Mouse (Mus musculus) induced T-regulatory cell, adult 2 months (primary cell): ENCODE results near the gene Rasgef1a.

Source experiments
- DNase-seq: peaks from one replicate; pipeline ENCODE4 v3.0.0-alpha.2; 2012; ENCODE audit warnings: low read depth

Rasgef1a gene

GRCm38 (mm10) chr6:118027036-118027435, 15.8 kb downstream of the Rasgef1a start:
- DNase-seq = no peak

DNA sequence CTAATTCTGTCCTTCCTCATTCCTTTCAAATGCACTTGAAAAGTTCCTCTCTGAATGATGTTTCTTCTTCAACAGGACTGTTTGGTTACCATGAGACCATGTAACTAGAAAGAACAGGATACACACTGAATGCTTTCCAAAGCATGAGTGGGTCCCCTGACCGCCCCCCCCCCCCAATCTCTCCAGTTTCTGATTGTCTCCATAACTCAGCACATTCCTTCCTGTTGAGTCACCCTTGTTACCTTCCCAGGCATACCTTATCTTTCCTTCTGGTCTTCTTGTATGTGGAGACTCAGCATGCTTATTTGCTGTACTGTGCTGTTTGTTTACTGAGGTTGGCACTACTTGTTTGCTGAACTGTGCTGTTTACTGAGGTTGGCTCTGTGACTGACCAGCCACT, 20.2 kb downstream of the Rasgef1a start:
- DNase-seq = no peak

DNA sequence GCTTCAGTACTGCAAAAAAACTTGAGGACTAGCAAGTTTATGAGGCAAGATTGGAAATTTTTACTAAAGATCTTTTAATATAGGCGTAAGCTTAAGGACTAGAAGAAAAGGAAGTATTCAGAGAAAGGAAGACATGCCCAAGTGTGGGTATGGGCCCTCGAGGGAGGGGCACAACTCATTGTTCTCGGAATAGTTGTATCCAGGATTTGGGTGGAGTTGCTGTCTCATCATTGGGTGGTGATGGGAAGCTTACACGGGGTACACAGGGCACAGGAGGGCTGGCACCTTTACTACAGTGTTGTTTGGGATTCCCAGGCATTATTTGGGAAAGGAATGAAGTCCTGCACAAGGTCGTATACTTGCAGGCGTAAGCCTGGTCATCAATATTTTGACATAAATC, 24.4 kb downstream of the Rasgef1a start:
- DNase-seq = no peak

DNA sequence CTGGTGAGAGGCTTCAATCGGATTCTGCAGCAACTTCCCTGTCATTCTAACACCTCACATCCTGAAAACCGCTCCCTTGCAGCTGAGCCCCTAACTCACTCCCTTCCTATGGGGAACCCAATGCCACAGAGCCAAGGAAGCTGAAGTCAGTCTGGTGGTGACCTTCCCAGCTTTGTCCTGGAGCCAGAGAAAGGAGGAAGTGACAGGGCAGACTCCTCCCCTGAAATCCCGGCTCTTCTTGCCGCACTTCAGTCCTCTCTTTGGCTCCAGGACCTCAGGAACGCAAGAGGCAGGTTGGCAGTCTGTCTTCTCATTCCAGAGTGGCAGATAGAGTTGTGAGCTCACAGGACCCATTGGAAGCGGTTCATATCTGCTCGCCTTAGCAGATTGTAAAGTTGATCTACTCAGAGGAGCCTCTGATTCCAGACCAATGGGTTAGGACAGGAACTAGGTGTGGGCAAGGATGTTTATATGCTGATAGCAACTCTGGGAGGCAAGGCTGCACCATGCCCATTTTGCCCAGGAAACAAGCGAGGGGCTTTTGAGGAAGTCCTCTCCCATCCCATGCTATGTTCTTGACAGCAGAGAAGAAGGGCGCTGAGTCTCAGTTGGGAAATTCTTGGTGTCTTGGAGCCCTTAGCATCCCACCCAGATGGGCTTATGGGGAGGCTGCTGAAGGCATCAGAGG, 25.0 kb downstream of the Rasgef1a start:
- no peak for DNase-seq

- no peak for DNase-seq
Measured at GRCm38 (mm10) chr6:118036866-118037265, 25.6 kb downstream of the Rasgef1a start.

- no peak for DNase-seq
Measured at GRCm38 (mm10) chr6:118045180-118045579, 33.9 kb downstream of the Rasgef1a start.

GRCm38 (mm10) chr6:118045892-118046291, 34.7 kb downstream of the Rasgef1a start:
- DNase-seq = no peak

GRCm38 (mm10) chr6:118046511-118046910, 35.3 kb downstream of the Rasgef1a start:
- DNase-seq = no peak

- DNase-seq = no peak
Measured at GRCm38 (mm10) chr6:118046924-118047323, 35.7 kb downstream of the Rasgef1a start.

DNA sequence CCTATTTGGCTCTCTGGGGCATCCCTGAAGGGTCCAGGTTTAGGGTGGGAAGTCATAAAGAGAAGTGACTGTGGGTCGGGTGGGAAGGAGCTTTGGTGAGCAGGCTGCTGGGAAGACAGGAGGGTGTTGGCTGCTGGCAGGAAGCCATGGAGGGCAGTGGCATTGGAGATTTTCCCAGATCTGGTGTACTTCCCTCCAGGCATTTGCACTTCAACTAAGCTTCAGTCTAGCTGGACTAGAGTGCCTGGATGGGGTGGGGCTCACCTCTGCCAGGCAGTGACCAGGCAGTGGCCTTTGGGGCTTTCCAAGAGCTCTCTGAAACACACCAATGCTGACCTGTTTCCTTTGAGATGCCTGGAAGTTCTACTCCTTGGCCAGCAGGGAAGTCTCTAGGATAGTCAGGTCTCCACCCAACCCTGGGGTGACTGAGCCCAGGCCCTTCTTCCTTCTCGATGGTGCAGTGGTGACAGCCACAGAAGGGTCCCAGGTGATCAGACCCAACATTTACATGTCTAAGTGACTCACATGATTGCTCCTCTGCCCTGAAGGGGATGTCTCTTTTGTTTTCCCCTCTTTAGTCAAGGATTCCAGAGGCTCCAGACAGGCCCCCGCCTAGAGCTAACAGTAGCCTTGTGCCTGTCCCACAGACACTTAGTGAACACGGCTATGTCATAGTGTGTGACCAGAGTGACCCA, 36.7 kb downstream of the Rasgef1a start:
- no peak for DNase-seq

GRCm38 (mm10) chr6:118049776-118050175, 38.5 kb downstream of the Rasgef1a start:
- DNase-seq = no peak

- DNase-seq = no peak
Measured at GRCm38 (mm10) chr6:118051474-118051873, 40.2 kb downstream of the Rasgef1a start.

DNA sequence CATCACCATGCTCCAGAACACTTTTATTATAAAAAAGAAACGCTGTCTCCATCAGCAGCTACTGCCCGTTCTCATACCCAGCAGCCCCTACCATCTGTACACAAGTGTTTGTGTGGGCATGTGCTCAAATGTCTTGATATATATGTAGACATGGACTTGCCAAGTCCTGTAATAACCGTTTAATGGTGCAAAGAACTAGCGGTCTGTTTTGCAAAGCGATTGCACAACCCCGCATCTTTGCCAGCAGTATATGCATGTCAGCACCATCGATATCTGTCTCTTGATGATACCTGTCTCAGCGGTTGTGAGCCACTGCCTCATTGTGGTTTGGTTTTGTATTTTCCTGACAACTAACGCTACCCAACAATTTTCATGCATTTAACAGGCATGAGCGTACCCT, 44.0 kb downstream of the Rasgef1a start:
- no peak for DNase-seq

GRCm38 (mm10) chr6:118061266-118061665, 50.0 kb downstream of the Rasgef1a start:
- no peak for DNase-seq

GRCm38 (mm10) chr6:118063266-118063665, 52.0 kb downstream of the Rasgef1a start:
- DNase-seq = no peak

DNA sequence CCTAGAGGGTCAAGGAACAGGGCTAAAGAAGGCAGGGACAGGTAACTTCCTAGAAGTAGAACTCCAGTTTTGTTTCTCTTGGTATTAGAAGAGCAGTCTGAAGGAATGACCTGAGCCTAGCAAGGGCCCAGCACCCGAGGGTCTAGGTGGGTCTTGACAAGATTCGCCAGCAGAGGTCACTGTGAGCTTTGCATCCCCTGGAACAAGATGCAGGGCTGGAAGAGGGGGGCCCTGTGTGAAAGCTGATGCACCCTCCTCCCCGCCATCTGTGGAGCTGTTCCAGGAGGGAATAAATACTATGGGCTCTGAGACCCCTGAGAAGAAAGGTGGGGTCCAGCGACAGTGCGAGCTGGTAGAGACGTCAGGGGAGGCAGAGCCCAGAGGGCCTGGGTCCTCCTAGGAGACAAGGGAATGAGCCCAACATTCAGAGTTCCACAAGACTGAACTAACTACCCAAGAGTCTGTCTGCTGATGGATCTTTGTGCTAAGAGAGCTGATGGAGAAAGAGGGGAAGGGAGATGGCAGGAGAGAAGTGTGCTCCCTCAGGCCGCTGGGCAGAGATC, 53.8 kb downstream of the Rasgef1a start:
- peak; percentile 69 for DNase-seq

DNA sequence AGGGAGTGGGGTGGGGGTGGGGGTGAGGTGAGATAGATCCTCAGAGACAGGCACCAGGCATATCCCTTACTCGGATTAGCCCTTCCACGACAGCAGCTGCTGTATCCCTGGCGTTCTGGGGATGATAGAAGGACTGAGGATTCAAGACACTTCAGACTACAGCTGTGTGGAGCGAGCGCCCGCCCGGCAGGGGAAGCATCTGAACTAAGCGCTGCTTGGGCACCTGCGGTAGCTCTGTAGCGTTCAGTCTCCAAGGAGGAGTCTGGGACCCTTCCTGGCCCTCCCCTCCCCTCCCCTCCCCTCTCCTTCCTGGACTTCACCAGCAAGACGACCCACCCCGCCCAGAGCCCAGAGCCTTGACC, 54.6 kb downstream of the Rasgef1a start:
- DNase-seq = no peak

GRCm38 (mm10) chr6:118066199-118067081, 55.2 kb downstream of the Rasgef1a start:
- peak; percentile 70 for DNase-seq

DNA sequence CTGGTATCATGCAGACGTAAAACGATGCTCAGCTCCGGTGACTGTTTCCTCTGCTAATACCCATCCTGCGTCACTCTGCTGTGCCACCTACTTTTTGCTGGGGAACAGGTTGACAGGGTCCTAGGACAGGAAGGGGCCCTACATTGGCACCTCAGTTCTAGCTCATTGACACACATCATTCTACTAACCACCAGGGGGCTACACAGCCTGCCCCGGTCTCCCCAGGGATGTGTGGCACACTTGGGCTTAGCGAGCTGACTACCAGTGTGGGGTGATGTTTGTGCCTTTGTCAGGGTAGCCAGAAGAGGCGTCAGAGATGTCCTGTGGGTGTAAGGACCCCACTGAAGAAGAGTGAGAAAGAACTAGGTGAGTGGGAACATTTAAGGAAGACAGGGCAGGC, 56.5 kb downstream of the Rasgef1a start:
- DNase-seq = peak; percentile 51

DNA sequence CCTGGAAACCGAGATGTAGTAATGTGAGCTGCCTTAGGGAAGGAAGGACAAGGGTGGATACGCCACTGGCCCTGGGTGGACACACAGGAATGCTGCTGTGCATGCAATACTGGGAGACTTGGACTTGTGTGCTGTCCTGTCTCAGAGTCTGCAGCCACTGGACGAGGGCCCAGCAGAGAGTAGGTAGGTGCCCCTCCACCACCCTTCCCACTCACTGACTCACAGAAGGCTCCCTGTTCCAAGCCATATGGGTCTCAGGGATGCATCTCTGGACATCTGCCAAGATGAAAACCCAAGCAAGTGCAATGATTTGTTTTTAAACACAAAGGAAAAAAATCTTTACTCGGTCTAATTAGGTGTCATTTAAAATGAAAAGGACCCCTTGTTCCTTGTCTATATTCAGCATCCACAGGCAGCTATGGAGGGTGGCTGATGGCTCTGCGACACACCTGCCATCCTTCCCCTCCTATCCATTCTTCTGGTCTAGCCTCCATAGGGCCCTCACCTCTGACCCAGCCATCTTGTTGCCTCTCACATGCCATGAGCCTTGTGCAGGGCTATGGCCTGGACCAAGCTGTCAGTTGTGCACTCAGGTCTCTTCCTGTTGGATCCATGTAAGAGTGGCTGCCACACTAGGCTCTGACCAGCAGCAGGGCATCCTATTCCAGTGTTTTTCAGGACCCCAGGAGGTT, 59.2 kb downstream of the Rasgef1a start:
- DNase-seq = no peak

DNA sequence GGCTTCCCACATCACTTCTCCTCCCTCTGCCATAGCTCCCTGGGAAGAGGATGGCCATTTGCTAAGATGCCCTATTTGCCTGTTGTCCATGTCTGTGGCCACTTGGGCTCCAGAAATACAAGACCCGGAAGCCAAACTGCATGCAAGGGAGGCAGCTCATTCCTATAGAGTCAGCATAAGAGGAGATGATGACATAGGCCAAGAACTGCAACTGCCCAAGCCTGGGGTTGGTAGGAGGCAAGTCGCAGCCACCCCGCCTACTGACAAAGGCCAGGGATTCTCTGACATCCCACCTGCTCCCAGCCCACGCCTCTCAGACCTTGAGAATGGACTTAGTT, 59.7 kb downstream of the Rasgef1a start:
- no peak for DNase-seq

DNA sequence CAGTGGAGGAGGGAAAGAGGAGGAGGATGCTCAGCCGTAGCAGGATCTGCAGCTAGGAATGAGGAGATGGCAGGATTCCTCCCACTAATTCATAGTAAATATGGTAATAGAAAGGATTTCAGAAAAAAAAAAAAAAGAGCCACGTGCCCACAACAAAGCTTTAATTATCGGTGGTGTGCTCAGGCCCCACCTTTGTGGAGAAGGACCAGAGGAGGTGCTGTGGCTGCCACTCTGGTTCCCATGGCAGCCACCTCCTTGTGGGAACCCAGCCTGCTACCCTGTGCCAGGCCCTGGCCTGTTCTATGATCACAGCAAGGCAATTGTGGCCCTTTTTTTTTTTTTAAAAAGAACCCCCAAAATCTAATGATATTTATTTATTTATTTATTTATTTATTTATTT, 60.2 kb downstream of the Rasgef1a start:
- DNase-seq = no peak
